Mouse (Mus musculus): ENCODE data around the gene Abcb9.
A peak's percentile ranks its signal among the peaks of the same experiment; 100 is the strongest.

Gene Abcb9

DNA sequence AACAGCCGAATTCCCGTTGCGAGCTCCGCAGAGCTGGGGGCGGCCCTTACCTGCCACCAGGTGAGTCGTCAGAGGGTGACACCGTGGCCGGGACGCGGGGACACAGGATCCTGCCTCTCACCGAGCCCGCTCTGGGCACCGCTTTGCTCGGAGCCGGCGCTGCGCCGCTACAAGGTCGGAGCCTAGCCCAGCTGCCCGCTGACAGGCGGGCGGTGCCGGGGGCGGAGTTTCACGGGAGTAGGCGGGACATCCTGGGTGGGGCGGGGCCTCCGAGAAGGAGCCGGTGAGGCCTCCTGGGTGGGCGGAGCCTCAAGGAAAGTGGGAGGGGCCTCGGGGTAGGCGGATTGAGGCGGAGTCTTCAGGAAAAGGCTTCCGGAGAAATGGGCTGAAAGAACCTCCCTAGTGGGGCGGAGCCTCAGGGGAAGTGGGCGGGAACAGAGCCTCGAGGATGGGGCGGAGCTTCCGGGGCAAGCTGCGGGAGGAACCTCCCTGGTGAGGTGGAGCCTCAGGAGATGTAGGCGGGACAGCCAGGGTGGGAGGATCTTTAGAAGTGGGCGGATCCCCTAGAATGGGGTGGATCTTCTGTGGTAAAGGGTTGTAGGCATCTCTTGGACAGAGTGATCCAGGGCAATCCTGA is at the start of gene Abcb9:
TSS of gene Abcb9 (minus strand) at position 203 of the 637 bp plus-strand sequence.
- DNase-seq (ENCODE audit: low spot score), result peak; percentile 95

DNA sequence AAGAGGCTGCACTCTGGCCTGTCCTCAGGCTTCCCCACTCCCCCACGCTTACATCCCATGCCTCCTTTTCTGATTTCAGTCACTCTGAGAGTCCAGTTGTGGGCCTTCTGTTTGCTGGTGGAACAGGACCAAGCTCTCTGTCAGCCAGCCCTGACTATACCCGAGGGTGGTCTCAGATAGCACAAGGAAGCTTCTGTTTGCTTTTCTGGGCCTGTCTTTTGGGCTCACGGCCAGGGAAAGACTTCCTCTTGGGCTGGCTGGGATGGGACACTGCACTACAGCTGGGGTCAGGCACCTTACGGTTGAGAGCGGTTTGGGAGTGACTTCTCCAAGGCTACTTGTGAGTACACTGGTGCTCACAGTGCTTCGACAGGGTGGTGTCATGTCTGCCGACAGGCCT is 42.5 kb upstream of the Abcb9 start:
- DNase-seq (ENCODE audit: low spot score), result no peak

DNA sequence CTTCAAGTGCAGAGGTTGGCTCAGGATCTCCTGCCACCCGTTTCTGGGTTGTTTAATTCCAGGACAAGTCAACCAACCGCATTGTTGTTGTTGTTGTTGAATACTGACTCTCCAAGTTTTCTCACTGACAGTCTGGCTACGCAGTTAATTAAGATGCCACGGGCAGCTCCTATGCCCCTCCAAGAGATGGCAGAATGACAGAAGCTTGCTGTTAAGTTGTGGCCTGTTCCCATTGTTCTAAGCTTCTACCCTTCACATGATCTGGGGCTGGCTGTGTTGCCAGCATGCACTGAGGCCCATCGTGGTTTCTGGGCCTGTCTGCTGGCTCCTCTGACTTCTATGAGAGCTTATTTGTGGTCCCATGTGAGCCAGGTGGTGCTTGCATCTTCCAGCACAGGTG is 38.7 kb upstream of the Abcb9 start:
- no peak for DNase-seq (ENCODE audit: low spot score)

DNA sequence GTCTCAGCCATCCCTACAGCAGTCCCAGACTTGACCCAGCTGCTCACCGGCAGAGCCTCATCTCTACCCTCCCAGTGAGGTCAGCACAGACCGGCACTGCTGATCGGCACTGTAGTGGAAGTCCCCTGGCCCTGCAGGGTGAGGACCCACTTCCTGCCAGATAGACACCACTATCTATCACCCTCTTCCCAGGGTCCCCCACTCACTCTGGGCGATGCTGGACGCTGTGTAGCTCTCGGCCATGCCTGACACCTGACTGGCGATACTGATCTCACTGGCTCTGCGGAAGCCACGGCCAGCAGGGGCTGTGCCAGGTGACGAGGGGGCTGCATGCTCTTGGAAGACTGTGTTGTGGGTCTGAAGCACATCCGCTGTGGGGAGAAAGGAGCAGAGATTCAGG is 29.5 kb upstream of the Abcb9 start:
- no peak for DNase-seq (ENCODE audit: low spot score)

DNA sequence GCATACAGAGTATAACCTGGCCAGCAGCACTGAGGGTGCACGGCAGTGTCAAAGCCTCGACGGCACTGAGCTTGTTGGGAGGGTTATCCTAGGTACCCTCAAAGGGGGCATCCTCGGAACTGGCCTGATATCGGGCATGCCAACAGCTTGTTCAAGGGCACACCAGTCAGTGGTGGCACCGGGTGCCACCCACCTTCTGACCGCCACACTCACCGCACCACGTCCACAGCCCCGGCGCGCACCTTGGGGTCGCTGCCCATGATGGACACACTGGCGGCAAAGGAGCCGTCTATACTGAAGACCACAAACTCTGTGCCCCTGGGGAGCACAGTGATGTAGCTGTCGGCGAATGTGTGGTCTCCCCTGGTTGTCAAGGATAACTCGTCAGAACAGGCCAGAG is 26.8 kb upstream of the Abcb9 start:
- no peak for DNase-seq (ENCODE audit: low spot score)

DNA sequence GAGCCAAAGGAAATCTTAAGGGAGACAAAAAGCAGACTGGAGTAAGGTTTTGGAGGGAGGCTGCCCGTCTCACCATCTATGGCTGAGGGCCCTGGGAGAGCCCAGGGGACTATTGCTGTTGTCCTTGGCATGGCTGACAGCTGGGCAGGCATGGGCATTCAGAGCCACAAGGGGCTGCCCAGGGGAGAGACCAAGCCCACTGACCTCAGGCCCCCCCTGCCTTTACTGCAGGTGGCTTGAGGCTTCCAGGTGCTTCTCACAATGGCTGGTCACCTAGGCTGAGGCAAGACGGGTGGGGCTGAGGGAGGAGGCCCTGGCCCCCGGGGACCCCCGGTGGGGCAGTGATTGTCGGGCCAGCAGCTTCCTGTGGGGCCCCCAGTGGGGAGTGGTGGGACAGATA is 23.6 kb upstream of the Abcb9 start:
- no peak for DNase-seq (ENCODE audit: low spot score)

DNA sequence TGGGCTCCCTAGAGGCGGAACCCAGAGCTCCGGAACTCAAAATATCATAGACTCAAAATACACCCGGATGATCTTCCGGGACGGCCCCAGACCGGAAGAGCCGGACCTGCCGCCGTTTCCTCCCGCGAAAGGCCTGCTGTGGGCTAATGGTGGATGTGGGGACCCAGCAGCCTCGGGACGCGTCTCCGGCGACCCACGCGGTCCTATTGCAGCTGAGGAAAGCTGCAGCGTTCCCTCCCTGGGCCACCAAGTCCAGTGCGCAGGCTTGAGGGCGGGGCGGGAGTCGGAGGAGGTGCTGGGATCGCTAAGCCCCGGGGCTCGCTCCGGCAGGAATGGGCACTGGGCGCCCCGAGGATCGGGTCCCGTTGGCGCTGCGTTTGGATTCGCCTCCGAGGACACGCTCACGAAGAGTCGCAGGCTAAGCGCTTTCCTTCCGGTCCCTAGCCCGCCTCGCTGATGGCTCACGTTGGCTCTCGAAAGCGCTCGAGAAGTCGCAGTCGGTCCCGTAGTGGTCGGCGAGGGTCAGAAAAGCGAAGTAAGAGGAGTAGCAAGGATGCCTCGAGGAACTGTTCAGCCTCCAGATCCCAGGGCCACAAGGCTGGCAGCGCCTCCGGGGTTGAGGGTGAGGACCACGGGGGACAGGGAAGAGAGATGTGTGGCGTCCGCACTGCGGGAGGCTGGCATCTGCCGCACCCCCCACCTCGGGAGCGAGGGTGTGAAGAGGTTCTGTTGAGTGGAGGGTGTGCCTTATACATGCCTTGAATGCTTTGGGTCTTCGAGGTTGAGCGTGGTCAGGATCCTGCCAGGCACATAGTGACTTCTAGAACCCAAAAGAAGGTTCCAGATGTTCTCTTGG is 20.6 kb upstream of the Abcb9 start, which contains the start of gene Arl6ip4:
TSS of gene Arl6ip4 (plus strand) at position 100 of the 856 bp plus-strand sequence.
- DNase-seq (ENCODE audit: low spot score), result peak; percentile 75

DNA sequence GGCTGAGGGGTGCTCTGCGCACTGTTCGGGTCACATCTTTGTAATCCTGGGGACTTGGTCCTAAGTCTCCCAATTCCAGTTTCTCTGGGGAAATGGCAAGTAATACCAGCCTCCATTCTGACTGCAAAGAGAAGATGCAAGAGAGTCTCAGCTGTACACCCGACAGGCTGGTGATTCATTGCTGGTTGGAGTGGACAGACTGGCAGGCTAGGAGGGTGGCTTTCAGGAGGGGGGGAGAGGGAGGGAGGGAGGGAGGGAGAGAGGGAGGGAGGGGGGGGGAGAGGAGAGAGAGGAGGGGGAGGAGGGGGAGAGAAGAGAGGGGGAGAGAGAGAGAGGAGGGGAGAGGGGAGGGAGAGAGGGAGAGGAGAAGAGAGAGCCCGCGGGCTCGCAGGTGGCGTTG is 19.9 kb upstream of the Abcb9 start:
- no peak for DNase-seq (ENCODE audit: low spot score)

DNA sequence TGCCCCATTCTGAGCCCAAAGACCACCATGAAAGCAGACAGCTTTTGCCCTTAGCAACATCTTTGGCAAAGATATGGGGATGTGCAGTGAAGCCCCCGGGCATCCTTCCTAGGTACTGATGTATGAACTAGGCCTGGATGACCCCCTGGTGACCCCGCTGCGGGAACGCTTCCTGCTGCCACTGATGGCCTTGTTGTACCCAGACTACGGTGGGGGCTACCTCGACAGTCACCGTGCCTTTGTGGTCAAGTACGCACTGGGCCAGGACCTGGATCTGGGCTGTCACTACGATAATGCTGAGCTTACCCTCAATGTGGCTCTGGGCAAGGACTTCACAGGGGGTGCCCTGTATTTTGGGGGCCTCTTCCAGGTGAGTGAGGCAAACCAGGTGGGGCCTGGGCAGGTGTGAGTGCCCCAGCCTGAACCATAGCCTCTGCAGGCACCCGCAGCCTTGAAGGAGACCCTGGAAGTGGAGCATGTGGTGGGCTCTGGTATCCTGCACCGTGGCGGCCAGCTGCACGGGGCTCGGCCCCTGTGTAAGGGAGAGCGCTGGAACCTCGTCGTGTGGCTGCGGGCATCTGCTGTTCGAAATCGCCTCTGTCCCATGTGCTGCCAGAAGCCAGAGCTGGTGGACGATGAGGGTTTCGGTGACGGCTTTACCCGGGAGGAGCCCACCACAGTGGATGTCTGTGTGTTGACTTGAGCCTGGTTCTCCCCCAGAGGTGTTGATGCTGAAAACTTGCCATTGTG is 18.9 kb upstream of the Abcb9 start:
- no peak for DNase-seq (ENCODE audit: low spot score)

DNA sequence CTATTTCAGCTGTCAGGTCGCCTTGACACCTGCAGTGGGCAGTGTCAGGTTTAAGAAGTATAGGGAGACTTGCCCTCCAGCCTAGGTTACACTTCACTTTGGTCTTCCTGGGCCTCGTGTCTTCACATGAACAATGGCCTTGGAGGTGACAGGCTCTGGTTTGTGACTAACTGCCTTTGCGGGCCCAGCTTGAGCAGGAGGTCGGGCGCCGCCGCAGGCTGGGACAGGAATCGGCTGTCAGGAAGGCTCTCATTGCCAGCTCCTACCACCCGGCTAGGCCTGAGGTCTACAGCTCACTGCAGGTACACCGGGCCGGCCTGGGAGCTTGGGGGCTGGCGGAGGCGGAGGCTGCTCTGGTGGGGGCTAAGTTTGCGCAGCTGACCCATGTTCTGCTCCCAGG is 17.4 kb upstream of the Abcb9 start:
- DNase-seq (ENCODE audit: low spot score), result peak; percentile 56

DNA sequence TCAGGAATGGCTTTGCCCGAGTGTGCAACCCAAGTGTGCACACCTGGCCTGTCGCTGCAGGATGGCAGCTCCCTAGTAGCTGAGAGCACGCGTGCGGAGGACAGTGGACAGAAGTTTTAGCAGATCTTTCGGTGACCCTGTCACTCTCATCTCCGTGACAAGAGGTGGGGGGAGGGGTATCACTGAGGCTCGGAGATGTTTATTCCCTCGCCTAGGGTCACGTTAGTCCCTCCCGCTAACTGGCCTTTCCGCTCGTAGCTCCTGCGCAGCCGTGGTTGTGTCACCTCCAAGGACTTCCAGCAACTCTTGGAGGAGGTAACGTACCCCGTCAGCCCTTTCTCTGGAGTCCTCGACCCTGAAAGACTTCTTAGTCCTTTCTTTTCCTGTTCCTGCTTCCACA is 16.9 kb upstream of the Abcb9 start:
- DNase-seq (ENCODE audit: low spot score), result peak; percentile 55

DNA sequence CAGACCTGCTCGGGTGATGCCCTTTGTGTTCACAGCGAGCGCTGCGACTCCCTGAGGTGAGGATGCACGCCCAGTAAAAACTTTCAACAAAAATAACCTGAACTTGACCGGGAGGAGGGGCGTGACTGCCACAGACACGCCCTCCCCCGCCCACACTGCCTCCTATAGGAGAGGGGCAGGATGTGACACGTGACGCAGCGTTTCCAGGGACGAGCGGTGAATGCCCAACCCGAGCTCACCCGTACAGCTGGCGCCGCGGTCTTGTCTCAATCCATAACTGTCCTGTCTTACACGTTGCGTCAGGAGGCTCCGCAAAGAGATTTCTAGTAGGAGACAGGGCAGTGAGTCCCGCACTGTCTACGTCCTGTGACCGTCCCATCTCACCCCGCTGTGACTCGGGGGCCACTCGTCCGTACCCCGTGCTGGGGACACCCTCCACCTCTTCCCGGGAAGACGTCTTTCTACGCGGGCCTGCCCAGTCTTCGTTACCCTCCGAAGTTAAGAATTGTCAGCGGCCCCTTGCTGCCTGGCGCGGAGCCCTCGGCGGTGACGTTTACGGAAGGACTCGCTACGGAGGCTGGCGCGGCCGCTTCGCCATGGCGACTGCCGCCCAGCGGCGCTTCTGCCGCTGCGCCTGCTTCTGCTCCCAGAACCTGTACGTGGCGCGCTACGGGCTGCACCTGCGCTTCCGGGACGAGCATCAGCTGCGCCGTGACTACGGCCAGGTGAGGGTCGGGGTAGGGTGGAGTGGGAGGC is 16.3 kb upstream of the Abcb9 start, which contains the start of gene Ogfod2:
TSS of gene Ogfod2 (plus strand) at position 556 of the 756 bp plus-strand sequence.
- DNase-seq (ENCODE audit: low spot score), result peak; percentile 93

DNA sequence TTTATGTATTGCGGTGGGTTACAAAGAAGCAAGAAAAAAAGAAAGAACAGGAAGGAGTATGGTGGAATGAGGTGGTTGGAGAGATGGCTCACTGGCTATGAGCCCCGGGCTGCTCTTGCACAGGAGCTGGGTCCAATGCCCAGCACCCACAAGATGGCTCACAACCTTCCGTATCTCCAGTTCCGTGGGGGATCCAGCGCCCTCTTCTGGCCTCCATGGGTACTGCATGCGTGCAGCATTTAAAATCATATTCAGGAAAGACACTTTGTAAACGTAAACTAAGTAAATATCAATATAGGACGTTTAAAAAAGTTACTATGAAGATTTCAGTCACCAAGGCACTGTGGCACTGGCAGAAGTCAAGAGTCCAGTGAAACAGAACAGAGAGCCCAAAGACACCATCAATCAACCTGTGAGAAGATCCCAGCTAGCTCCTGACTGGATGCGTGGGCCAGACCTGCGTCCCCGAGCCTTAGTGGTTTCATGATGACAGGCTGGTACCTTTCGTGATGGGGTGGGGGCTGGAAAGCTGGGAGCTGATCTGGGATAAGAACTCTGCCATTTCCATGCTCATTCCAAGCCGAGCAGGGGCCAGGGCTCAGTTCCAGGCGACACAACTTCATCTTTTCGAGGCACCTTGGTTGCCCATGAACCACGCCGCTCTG is 15.6 kb upstream of the Abcb9 start:
- no peak for DNase-seq (ENCODE audit: low spot score)

DNA sequence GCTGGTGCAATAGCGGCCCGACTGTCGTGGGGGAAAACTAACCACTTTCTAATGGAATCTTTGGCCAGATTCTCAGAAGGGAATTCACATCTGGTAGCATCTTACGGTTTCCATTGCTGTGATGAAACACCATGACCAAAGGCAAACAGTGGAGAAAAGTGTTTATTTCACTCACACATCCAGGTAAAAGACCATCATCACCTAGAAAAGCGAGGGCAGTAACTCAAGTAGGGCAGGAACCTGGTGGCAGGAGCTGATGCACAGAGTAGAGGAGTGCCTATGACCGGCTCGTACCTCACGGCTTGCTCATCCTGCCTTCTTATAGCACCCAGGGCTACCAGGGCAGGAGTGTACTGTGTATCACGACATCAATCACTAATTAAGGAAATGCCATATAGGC is 8.0 kb upstream of the Abcb9 start:
- no peak for DNase-seq (ENCODE audit: low spot score)

DNA sequence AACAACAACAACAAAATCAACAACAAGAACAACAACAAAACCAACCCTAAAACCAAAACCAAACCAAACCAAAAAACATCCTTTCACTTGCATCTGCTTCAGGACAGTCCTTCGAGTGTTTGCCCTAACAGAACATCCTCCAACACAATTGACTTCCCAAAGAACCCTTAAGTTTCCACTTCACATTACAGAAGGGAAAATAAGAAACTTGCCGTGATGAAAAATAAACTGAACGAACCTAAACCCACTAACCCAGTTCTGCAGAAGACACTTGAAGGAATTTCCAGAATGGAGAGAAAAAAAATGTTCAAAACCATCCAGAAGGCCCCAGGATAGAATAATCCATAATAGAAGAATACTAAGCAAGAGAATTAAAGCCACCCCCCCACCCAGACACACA is 7.4 kb upstream of the Abcb9 start:
- DNase-seq (ENCODE audit: low spot score), result no peak

DNA sequence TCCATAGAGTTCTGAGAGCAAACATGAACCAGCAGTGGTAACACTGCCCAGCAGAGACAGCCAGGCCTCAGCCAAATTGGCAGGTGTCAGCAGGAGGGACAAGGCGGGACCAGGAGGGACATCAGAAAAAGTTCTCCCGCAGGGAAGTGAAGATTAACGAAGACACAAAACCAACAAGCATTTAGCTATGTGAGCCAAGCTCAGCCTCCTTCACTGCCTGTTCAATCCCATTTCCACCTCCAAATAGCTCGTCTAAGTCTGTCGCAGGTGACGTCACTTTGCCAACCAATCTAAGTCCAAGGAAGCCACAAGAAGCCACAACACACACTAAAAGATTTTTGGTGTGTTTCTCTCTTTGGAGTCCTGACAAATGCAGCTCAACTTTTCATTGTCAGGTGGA is 6.7 kb upstream of the Abcb9 start:
- DNase-seq (ENCODE audit: low spot score), result no peak

DNA sequence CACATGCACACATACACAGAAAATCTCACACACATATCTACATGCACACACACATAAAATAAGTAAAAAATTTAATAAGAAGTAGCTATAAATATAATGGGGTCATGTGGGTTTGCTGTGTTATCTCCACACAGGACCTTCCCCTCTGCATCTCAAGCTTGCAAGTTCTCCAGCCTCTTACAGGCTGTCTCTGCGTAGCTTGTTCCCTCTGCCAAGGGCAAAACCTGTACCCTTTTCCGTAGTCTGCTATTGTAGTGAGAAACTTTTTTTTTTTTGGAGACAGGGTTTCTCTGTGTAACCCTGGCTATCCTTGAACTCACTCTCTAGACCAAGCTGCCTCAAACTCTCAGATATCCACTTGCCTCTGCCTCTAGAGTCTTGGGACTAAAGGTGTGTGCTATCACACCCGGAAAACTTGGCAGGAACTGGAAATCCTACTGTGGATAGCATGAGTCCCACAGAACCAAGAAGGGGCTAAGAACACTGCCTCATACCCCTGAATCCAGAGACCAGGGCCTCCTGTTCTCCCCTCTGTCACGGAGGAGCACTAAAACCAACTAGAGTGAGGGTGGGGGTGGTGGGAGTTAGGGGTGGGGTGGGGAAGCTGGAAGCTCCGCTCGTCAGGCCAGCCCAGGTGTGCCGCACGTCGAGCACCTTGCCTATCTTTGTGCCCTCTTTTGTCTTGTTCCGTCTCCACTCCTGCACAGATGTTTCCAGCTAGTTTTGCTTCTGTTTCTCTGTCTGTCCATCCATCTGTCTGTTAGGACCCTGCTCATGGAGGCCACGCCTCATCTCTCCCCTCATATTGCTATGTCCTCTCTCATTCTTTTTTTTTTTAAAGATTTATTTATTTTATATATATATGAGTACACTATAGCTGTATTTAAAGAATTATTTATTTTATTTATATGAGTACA is 4.8 kb upstream of the Abcb9 start:
- DNase-seq (ENCODE audit: low spot score), result no peak

DNA sequence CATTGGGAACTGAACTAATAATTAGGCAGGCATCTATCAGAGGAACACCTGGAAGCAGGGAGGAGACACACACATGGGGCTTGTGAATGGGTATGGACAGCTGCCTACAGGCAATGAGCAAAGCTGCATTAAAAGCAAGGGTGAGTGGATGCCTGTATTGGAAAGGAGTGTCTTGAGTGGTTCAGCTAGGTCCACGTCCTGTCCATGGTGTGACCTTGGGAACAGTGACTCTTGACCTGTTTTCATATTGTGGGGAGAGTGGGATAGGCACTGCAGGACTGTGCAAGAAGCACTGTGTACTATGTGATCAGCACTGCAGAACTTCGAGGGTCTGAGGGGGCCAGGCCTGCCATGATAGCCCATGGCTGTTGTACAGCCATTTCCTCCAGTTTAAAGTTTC is 3.3 kb upstream of the Abcb9 start:
- no peak for DNase-seq (ENCODE audit: low spot score)

DNA sequence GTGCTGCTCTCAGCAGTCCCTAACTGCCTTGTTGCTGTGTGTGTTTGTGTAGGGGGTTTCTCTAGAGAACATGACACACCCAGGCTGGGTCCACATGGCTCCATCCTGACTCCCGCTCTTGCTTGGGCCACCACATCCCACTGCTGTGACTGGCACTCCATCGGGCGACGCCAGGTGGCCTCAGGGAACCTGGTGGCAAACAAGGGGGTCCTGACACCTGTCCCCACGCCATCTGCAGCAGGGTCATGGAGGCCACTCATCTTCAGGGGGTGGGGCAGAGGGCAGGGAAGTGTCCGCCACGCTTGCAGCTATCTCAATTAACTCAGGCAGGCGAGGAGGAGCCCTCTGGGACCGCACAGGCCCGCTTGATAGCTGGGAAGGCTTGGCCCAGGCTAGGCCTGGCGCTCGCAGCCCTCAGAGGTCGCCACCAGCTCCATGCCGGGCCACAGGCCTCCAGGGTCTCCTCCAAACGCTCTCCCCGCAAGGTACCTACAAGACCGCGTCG is 469 bp downstream of the Abcb9 start:
- peak; percentile 20 for DNase-seq (ENCODE audit: low spot score)

All from ovary, postnatal 36 days (tissue).